Mouse (Mus musculus): ENCODE measurements around the gene Prkag1. TPM values are rescaled to one million over a fixed set of nuclear protein-coding genes. Genes with fewer than 3 reads are reported as not detected.
A peak's percentile ranks its signal among the peaks of the same experiment; 100 is the strongest.

Prkag1 gene
- polyA plus RNA-seq (2015; fragmentation: Nextera tagmentation; extraction: Ambion mirVana), result 95.9 and 99.4 TPM in 2 replicates

GRCm38 (mm10) chr15:98830736-98831683 lies at the start of gene Prkag1:
Gene Prkag1, minus strand, starts transcription at chr15:98831521.
- WGBS, result under 1% methylated on average over 63 of the region's 66 CpGs
- peak within 1 kb of the TSS; percentile 76 for H3K27ac ChIP-seq
- H3K4me3 ChIP-seq, result peak within 1 kb of the TSS; percentile 78
- no peaks in the 10 kb centered on the region for H3K27me3 ChIP-seq
- H3K4me1 ChIP-seq, result peaks cover 9% of the 10 kb centered on the region
- no peaks in the 10 kb centered on the region for H3K9me3 ChIP-seq (replicated peaks)
- H3K9ac ChIP-seq, result peak within 1 kb of the TSS; percentile 86
- peaks cover 34% of the 10 kb centered on the region for H3K36me3 ChIP-seq (ENCODE audit: poor library complexity, severe bottlenecking)
- ATAC-seq, result peak; percentile 98
- H3K4me2 ChIP-seq, result peak within 1 kb of the TSS; percentile 78

GRCm38 (mm10) chr15:98877331-98877730 lies 46.0 kb upstream of the Prkag1 start:
- Histone ChIP-seq H3K4me2 (no peak overlapping the region), H3K9me3 (replicated peaks) (no peaks in the 10 kb centered on the region), H3K36me3 (ENCODE audit: poor library complexity, severe bottlenecking) (no peaks in the 10 kb centered on the region), H3K4me3 (no peak overlapping the region), H3K4me1 (peaks cover 21% of the 10 kb centered on the region), H3K27me3 (no peaks in the 10 kb centered on the region), H3K9ac (no peak overlapping the region), H3K27ac (no peak overlapping the region)
- 14% methylated on average over 3 of the region's 3 CpGs for WGBS
- no peak for ATAC-seq

GRCm38 (mm10) chr15:98871916-98872888 lies 40.9 kb upstream of the Prkag1 start:
- under 1% methylated on average over 50 of the region's 51 CpGs for WGBS

GRCm38 (mm10) chr15:98871070-98871915 lies 40.0 kb upstream of the Prkag1 start, which contains the start of gene Kmt2d:
Gene Kmt2d, minus strand, starts transcription at chr15:98871204.
- Histone ChIP-seq H3K27me3 (no peaks in the 10 kb centered on the region), H3K9me3 (replicated peaks) (no peaks in the 10 kb centered on the region), H3K4me3 (peak within 1 kb of the TSS; percentile 99), H3K36me3 (ENCODE audit: poor library complexity, severe bottlenecking) (peaks cover 4% of the 10 kb centered on the region), H3K9ac (peak within 1 kb of the TSS; percentile 99), H3K4me2 (peak within 1 kb of the TSS; percentile 97), H3K4me1 (peaks cover 42% of the 10 kb centered on the region), H3K27ac (peak within 1 kb of the TSS; percentile 98)
- WGBS, result 0% methylated on average over 60 of the region's 94 CpGs
- ATAC-seq, result no peak; the same call in 1 of the 2 replicates

More at GRCm38 (mm10) chr15:98871916-98872888, 40.9 kb upstream of the Prkag1 start:
- Histone ChIP-seq H3K36me3 (ENCODE audit: poor library complexity, severe bottlenecking) (no peaks in the 10 kb centered on the region), H3K9me3 (replicated peaks) (no peaks in the 10 kb centered on the region), H3K4me1 (peaks cover 38% of the 10 kb centered on the region), H3K4me3 (peak overlapping the region; percentile 99), H3K27me3 (no peaks in the 10 kb centered on the region), H3K4me2 (peak overlapping the region; percentile 97), H3K9ac (peak overlapping the region; percentile 99), H3K27ac (peak overlapping the region; percentile 98)
- ATAC-seq, result peak; percentile 88

GRCm38 (mm10) chr15:98870179-98871069 lies 39.1 kb upstream of the Prkag1 start:
- Histone ChIP-seq H3K36me3 (ENCODE audit: poor library complexity, severe bottlenecking) (peaks cover 13% of the 10 kb centered on the region), H3K4me2 (peak overlapping the region; percentile 97), H3K9ac (peak overlapping the region; percentile 99), H3K27ac (peak overlapping the region; percentile 98), H3K4me3 (peak overlapping the region; percentile 99), H3K4me1 (peaks cover 42% of the 10 kb centered on the region), H3K27me3 (no peaks in the 10 kb centered on the region), H3K9me3 (replicated peaks) (no peaks in the 10 kb centered on the region)
- under 1% methylated on average over 16 of the region's 16 CpGs for WGBS
- ATAC-seq, result no peak

GRCm38 (mm10) chr15:98869342-98870178 lies 38.2 kb upstream of the Prkag1 start:
- no peak for ATAC-seq
- peak overlapping the region; percentile 99 for H3K4me3 ChIP-seq
- H3K27ac ChIP-seq, result peak overlapping the region; percentile 11; the same call in 1 of the 2 replicates
- peaks cover 42% of the 10 kb centered on the region for H3K4me1 ChIP-seq
- H3K9me3 ChIP-seq (replicated peaks), result no peaks in the 10 kb centered on the region
- H3K9ac ChIP-seq, result peak overlapping the region; percentile 99
- WGBS, result 12% methylated on average over 8 of the region's 8 CpGs
- H3K4me2 ChIP-seq, result peak overlapping the region; percentile 97
- peaks cover 21% of the 10 kb centered on the region for H3K36me3 ChIP-seq (ENCODE audit: poor library complexity, severe bottlenecking)
- H3K27me3 ChIP-seq, result no peaks in the 10 kb centered on the region

- no peaks in the 10 kb centered on the region for H3K27me3 ChIP-seq
- peaks cover 32% of the 10 kb centered on the region for H3K36me3 ChIP-seq (ENCODE audit: poor library complexity, severe bottlenecking)
- peak overlapping the region; percentile 99 for H3K9ac ChIP-seq
- H3K4me1 ChIP-seq, result peaks cover 42% of the 10 kb centered on the region
- no peak for ATAC-seq
- H3K4me3 ChIP-seq, result peak overlapping the region; percentile 99
- 37% methylated on average over 11 of the region's 11 CpGs for WGBS
- no peak overlapping the region for H3K27ac ChIP-seq
- H3K4me2 ChIP-seq, result peak overlapping the region; percentile 97
- no peaks in the 10 kb centered on the region for H3K9me3 ChIP-seq (replicated peaks)
Observed at GRCm38 (mm10) chr15:98868346-98869063, 37.2 kb upstream of the Prkag1 start.

- H3K27ac ChIP-seq, result no peak overlapping the region
- H3K4me2 ChIP-seq, result peak overlapping the region; percentile 97
- WGBS, result 72% methylated on average over 6 of the region's 6 CpGs
- peaks cover 34% of the 10 kb centered on the region for H3K4me1 ChIP-seq
- H3K9me3 ChIP-seq (replicated peaks), result no peaks in the 10 kb centered on the region
- H3K9ac ChIP-seq, result no peak overlapping the region
- ATAC-seq, result no peak
- peaks cover 44% of the 10 kb centered on the region for H3K36me3 ChIP-seq (ENCODE audit: poor library complexity, severe bottlenecking)
- H3K4me3 ChIP-seq, result 0 out of 2 replicates have a peak overlapping the region, but pooled peaks have one; percentile 4
- no peaks in the 10 kb centered on the region for H3K27me3 ChIP-seq
Observed at GRCm38 (mm10) chr15:98867321-98867720, 36.0 kb upstream of the Prkag1 start.

- peaks cover 34% of the 10 kb centered on the region for H3K4me1 ChIP-seq
- no peaks in the 10 kb centered on the region for H3K27me3 ChIP-seq
- H3K4me2 ChIP-seq, result no peak overlapping the region
- H3K4me3 ChIP-seq, result no peak overlapping the region
- no peak overlapping the region for H3K9ac ChIP-seq
- H3K36me3 ChIP-seq (ENCODE audit: poor library complexity, severe bottlenecking), result peaks cover 52% of the 10 kb centered on the region
- ATAC-seq, result no peak
- 97% methylated on average over 5 of the region's 5 CpGs for WGBS
- no peak overlapping the region for H3K27ac ChIP-seq
- no peaks in the 10 kb centered on the region for H3K9me3 ChIP-seq (replicated peaks)
Observed at GRCm38 (mm10) chr15:98866501-98866900, 35.2 kb upstream of the Prkag1 start.

All from forebrain, embryonic 13.5 days (tissue).